Mouse (Mus musculus): ENCODE measurements around the gene Hoxc8. TPM values are rescaled to one million over a fixed set of nuclear protein-coding genes. Genes with fewer than 3 reads are reported as not detected.

The Hoxc8 gene
- total RNA-seq, 1 experiment = 0.22 TPM

- no peak for TF ChIP-seq CHD2 (IDR thresholded peaks at IDR 0.05; ENCODE audit: low read depth, low read length)
- TF ChIP-seq ZNF384 (IDR thresholded peaks at IDR 0.05; ENCODE audit: low read depth, low read length) = no peak
- no peak for TF ChIP-seq HCFC1 (IDR thresholded peaks at IDR 0.05; ENCODE audit: borderline replicate concordance, insufficient read depth, low read length)
- no peak for TF ChIP-seq ZC3H11A (IDR thresholded peaks at IDR 0.05; ENCODE audit: borderline replicate concordance, low read depth, low read length)
- no peak for TF ChIP-seq MAFK (IDR thresholded peaks at IDR 0.05; ENCODE audit: insufficient read depth, low read depth, low read length)
- DNase-seq (ENCODE audit: low read depth, low spot score) = no peak
- H3K9me3 ChIP-seq (ENCODE audit: control insufficient read depth, insufficient read depth, low read depth, low read length) = no peaks in the 10 kb centered on the region
- peak overlapping the region; percentile 8 to 60; a peak in 3 of 4 replicates for H3K4me3 ChIP-seq (ENCODE audit: insufficient read depth in 1 of 2, low read depth in 1 of 2, low read length in 2 of 2, poor library complexity in 1 of 2, severe bottlenecking in 1 of 2)
- H3K27ac ChIP-seq (ENCODE audit: insufficient read depth, low read depth, low read length, poor library complexity, severe bottlenecking) = no peak overlapping the region
- H3K36me3 ChIP-seq (ENCODE audit: control insufficient read depth, insufficient read depth, low read length, poor library complexity, severe bottlenecking) = no peaks in the 10 kb centered on the region
- in situ Hi-C loops (cut with MboI; ENCODE audit: low sequenced_read_pairs in 2 of 2, unreplicated experiment in 2 of 2) = loop anchor here in 1 of 2 experiments (10.0 to 25.0 kb wide), 3 partner anchors 56 to 331 kb away; partner anchors contain the start of genes Gpr84 and Hoxc13
- H3K9ac ChIP-seq (ENCODE audit: insufficient read depth, low read depth, low read length, poor library complexity, severe bottlenecking) = no peak overlapping the region
- H3K4me1 ChIP-seq (ENCODE audit: control insufficient read depth in 2 of 2, insufficient read depth in 2 of 2, low read length in 2 of 2, poor library complexity in 1 of 2) = peaks cover 0 to 4% of the 10 kb centered on the region in 2 experiments; a peak in 1 of 4 replicates
Measured at GRCm38 (mm10) chr15:102980912-102981311, 9.5 kb upstream of the Hoxc8 start.

GRCm38 (mm10) chr15:102981379-102982288 is 8.8 kb upstream of the Hoxc8 start:
- Histone ChIP-seq H3K4me3 (ENCODE audit: insufficient read depth in 1 of 2, low read depth in 1 of 2, low read length in 2 of 2, poor library complexity in 1 of 2, severe bottlenecking in 1 of 2) (peak overlapping the region; percentile 47 to 60), H3K27ac (ENCODE audit: insufficient read depth, low read depth, low read length, poor library complexity, severe bottlenecking) (no peak overlapping the region), H3K9me3 (ENCODE audit: control insufficient read depth, insufficient read depth, low read depth, low read length) (no peaks in the 10 kb centered on the region), H3K36me3 (ENCODE audit: control insufficient read depth, insufficient read depth, low read length, poor library complexity, severe bottlenecking) (no peaks in the 10 kb centered on the region), H3K4me1 (ENCODE audit: control insufficient read depth in 2 of 2, insufficient read depth in 2 of 2, low read length in 2 of 2, poor library complexity in 1 of 2) (peaks cover 0 to 2% of the 10 kb centered on the region in 2 experiments; a peak in 1 of 4 replicates), H3K9ac (ENCODE audit: insufficient read depth, low read depth, low read length, poor library complexity, severe bottlenecking) (peak overlapping the region; percentile 3; the same call in 1 of the 2 replicates)
- peak; percentile 73 for DNase-seq (ENCODE audit: low read depth, low spot score)
- TF ChIP-seq CHD2 (IDR thresholded peaks at IDR 0.05; ENCODE audit: low read depth, low read length) (0 out of 2 replicates have a peak, but pooled peaks have one; percentile 38), ZC3H11A (IDR thresholded peaks at IDR 0.05; ENCODE audit: borderline replicate concordance, low read depth, low read length) (no peak)
- in situ Hi-C loops (cut with MboI; ENCODE audit: low sequenced_read_pairs in 2 of 2, unreplicated experiment in 2 of 2) = loop anchor here in 1 of 2 experiments (10.0 to 25.0 kb wide), 3 partner anchors 57 to 331 kb away; partner anchors contain the start of genes Gpr84 and Hoxc13

- no peak for DNase-seq (ENCODE audit: low read depth, low spot score)
- TF ChIP-seq CHD2 (IDR thresholded peaks at IDR 0.05; ENCODE audit: low read depth, low read length) (no peak), ZC3H11A (IDR thresholded peaks at IDR 0.05; ENCODE audit: borderline replicate concordance, low read depth, low read length) (no peak), HCFC1 (IDR thresholded peaks at IDR 0.05; ENCODE audit: borderline replicate concordance, insufficient read depth, low read length) (no peak), MAFK (IDR thresholded peaks at IDR 0.05; ENCODE audit: insufficient read depth, low read depth, low read length) (no peak), ZNF384 (IDR thresholded peaks at IDR 0.05; ENCODE audit: low read depth, low read length) (no peak)
- Histone ChIP-seq H3K4me1 (ENCODE audit: control insufficient read depth in 2 of 2, insufficient read depth in 2 of 2, low read length in 2 of 2, poor library complexity in 1 of 2) (no peaks in the 10 kb centered on the region), H3K9ac (ENCODE audit: insufficient read depth, low read depth, low read length, poor library complexity, severe bottlenecking) (no peak overlapping the region), H3K9me3 (ENCODE audit: control insufficient read depth, insufficient read depth, low read depth, low read length) (no peaks in the 10 kb centered on the region), H3K27ac (ENCODE audit: insufficient read depth, low read depth, low read length, poor library complexity, severe bottlenecking) (no peak overlapping the region), H3K36me3 (ENCODE audit: control insufficient read depth, insufficient read depth, low read length, poor library complexity, severe bottlenecking) (no peaks in the 10 kb centered on the region), H3K4me3 (ENCODE audit: insufficient read depth in 1 of 2, low read depth in 1 of 2, low read length in 2 of 2, poor library complexity in 1 of 2, severe bottlenecking in 1 of 2) (no peak overlapping the region)
- in situ Hi-C loops (cut with MboI; ENCODE audit: low sequenced_read_pairs in 2 of 2, unreplicated experiment in 2 of 2) = loop anchor here in 1 of 2 experiments (10.0 to 25.0 kb wide), 3 partner anchors 59 to 329 kb away; partner anchors contain the start of genes Gpr84 and Hoxc13
Measured at GRCm38 (mm10) chr15:102983716-102984115, 6.7 kb upstream of the Hoxc8 start.

DNA sequence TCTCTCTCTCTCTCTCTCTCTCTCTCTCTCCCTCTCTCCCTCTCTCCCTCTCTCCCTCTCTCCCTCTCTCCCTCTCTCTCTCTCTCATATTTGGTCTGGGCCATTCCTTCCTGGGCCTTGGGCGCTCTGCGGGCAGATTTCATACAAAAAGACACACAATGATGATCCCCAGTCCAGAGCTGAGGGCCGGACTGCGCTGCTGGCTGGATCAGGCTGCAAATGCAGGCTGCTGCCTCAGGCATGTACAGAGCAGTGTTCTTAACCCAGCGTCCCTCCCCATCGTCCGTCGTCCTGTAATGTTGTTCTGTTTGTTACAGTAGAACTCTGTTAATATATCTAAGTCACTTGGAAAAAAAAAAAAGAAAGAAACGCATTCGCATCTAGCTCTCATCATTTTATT is 5.9 kb upstream of the Hoxc8 start:
- in situ Hi-C loops (cut with MboI; ENCODE audit: low sequenced_read_pairs in 2 of 2, unreplicated experiment in 2 of 2) = loop anchor here in 1 of 2 experiments (10.0 to 25.0 kb wide), 3 partner anchors 60 to 328 kb away; partner anchors contain the start of genes Gpr84 and Hoxc13
- no peaks in the 10 kb centered on the region for H3K36me3 ChIP-seq (ENCODE audit: control insufficient read depth, insufficient read depth, low read length, poor library complexity, severe bottlenecking)
- TF ChIP-seq CHD2 (IDR thresholded peaks at IDR 0.05; ENCODE audit: low read depth, low read length) (no peak), HCFC1 (IDR thresholded peaks at IDR 0.05; ENCODE audit: borderline replicate concordance, insufficient read depth, low read length) (no peak), ZC3H11A (IDR thresholded peaks at IDR 0.05; ENCODE audit: borderline replicate concordance, low read depth, low read length) (no peak), ZNF384 (IDR thresholded peaks at IDR 0.05; ENCODE audit: low read depth, low read length) (no peak), MAFK (IDR thresholded peaks at IDR 0.05; ENCODE audit: insufficient read depth, low read depth, low read length) (no peak)

More for the DNA sequence above, 5.9 kb upstream of the Hoxc8 start:
- H3K4me1 ChIP-seq (ENCODE audit: control insufficient read depth in 2 of 2, insufficient read depth in 2 of 2, low read length in 2 of 2, poor library complexity in 1 of 2) = no peaks in the 10 kb centered on the region
- H3K4me3 ChIP-seq (ENCODE audit: insufficient read depth in 1 of 2, low read depth in 1 of 2, low read length in 2 of 2, poor library complexity in 1 of 2, severe bottlenecking in 1 of 2) = no peak overlapping the region
- H3K27ac ChIP-seq (ENCODE audit: insufficient read depth, low read depth, low read length, poor library complexity, severe bottlenecking) = no peak overlapping the region
- no peak for DNase-seq (ENCODE audit: low read depth, low spot score)
- no peaks in the 10 kb centered on the region for H3K9me3 ChIP-seq (ENCODE audit: control insufficient read depth, insufficient read depth, low read depth, low read length)
- no peak overlapping the region for H3K9ac ChIP-seq (ENCODE audit: insufficient read depth, low read depth, low read length, poor library complexity, severe bottlenecking)
